In genomic region chr1:152466280-152466679, GRCm38 (mm10) we compare ENCODE assay signal across 14 mouse cellular contexts.
DNase-seq lines count a peak whose midpoint lies in the region; ATAC-seq and TF ChIP-seq lines count a peak whose summit lies in the region.
"Had no signal": no experiment of that assay in that cellular context is flagged by ENCODE, and none has a peak within 500 bp of the region (broad histone marks: within the 10 kb centered on the region; RNA-seq: fewer than 3 reads in every experiment).

No protein-coding gene starts in this region.

- no peak overlapping the region for H3K4me3 ChIP-seq in limb, embryonic 14.5 days (replicated peaks; ENCODE audit: low read length)
- no peak overlapping the region for H3K4me3 ChIP-seq in limb, embryonic 10.5 days
- H3K4me3 ChIP-seq: hindbrain, embryonic 15.5 days; neural tube, embryonic 12.5 days had no signal

- H3K36me3 ChIP-seq in limb, embryonic 14.5 days (ENCODE audit: control insufficient read depth, insufficient read depth, low read length): no peaks in the 10 kb centered on the region
- H3K36me3 ChIP-seq in limb, embryonic 10.5 days: no peaks in the 10 kb centered on the region
- H3K36me3 ChIP-seq: hindbrain, embryonic 15.5 days; neural tube, embryonic 12.5 days had no signal

- H3K9me3 ChIP-seq in limb, embryonic 14.5 days (ENCODE audit: control insufficient read depth, low read length): no peaks in the 10 kb centered on the region
- H3K9me3 ChIP-seq in limb, embryonic 10.5 days (replicated peaks): no peaks in the 10 kb centered on the region
- H3K9me3 ChIP-seq: hindbrain, embryonic 15.5 days; neural tube, embryonic 12.5 days had no signal

- no peak for TF ChIP-seq POLR2A in limb, embryonic 14.5 days (IDR thresholded peaks at IDR 0.05; ENCODE audit: borderline replicate concordance, extremely low read depth, insufficient read depth, insufficient read length)

- H3K4me2 ChIP-seq in limb, embryonic 14.5 days (replicated peaks; ENCODE audit: low read depth, low read length, severe bottlenecking): no peak overlapping the region
- H3K4me2 ChIP-seq: hindbrain, embryonic 15.5 days; neural tube, embryonic 12.5 days had no signal

- 30% methylated on average over 3 of the region's 3 CpGs for WGBS in limb, embryonic 14.5 days
- WGBS in limb, embryonic 10.5 days: 32% methylated on average over 3 of the region's 3 CpGs

- intact Hi-C loops in heart, postnatal 25 days (cut with DNase I): loop anchor here (5.0 kb wide), 1 partner anchor 41 kb away; no protein-coding TSS in a partner anchor

- H3K9ac ChIP-seq in limb, embryonic 14.5 days (ENCODE audit: low read depth, low read length, severe bottlenecking): no peak overlapping the region
- H3K9ac ChIP-seq: hindbrain, embryonic 15.5 days; neural tube, embryonic 12.5 days had no signal

- ATAC-seq in limb, embryonic 14.5 days (ENCODE audit: low FRiP score, low read depth): no peak
- ATAC-seq in activated CD4-positive, CD25-positive, alpha-beta regulatory T cell, adult 4 months: no peak

- peak; percentile 40 to 77 for DNase-seq in heart, adult 18-20 months
- DNase-seq in heart, postnatal 25 days (ENCODE audit: low spot score): no peak
- peak; percentile 29 for DNase-seq in limb, embryonic 14.5 days (ENCODE audit: low spot score)
- DNase-seq in limb, embryonic 10.5 days (ENCODE audit: low spot score): no peak
- DNase-seq in embryo, embryonic 10.5 days (ENCODE audit: low spot score): peak; percentile 20
- peak; percentile 58 for DNase-seq in heart, adult 9 months (ENCODE audit: low spot score in 2 of 2)
- DNase-seq in right cerebral cortex, postnatal 36 days (ENCODE audit: low spot score in 2 of 2): no peak
- DNase-seq: cerebellum, adult 9-10 months; lung, adult 18-20 months; right cerebral cortex, adult 18-20 months; thymus, adult 2 months had no signal

- 0 out of 2 replicates have a peak, but pooled peaks cover 6% of the 10 kb centered on the region for H3K4me1 ChIP-seq in limb, embryonic 14.5 days (ENCODE audit: control insufficient read depth, insufficient read depth, low read length)
- H3K4me1 ChIP-seq in limb, embryonic 10.5 days: no peaks in the 10 kb centered on the region
- H3K4me1 ChIP-seq: neural tube, embryonic 12.5 days had no signal

- H3K27ac ChIP-seq in limb, embryonic 14.5 days (replicated peaks; ENCODE audit: low read depth, low read length): no peak overlapping the region
- no peak overlapping the region for H3K27ac ChIP-seq in limb, embryonic 10.5 days
- H3K27ac ChIP-seq: hindbrain, embryonic 15.5 days; neural tube, embryonic 12.5 days had no signal

- H3K27me3 ChIP-seq in limb, embryonic 14.5 days (ENCODE audit: control insufficient read depth, insufficient read depth, low read length): no peaks in the 10 kb centered on the region
- H3K27me3 ChIP-seq in limb, embryonic 10.5 days (ENCODE audit: low read depth, poor library complexity, severe bottlenecking): no peaks in the 10 kb centered on the region
- H3K27me3 ChIP-seq: hindbrain, embryonic 15.5 days; neural tube, embryonic 12.5 days had no signal

Comparison
In these comparisons a context has a peak if more than half of its experiments do, and no peak if none do; other contexts are left out.
1. DNase-seq: peak in heart, adult 18-20 months (2 of 2), limb, embryonic 14.5 days (single experiment), embryo, embryonic 10.5 days (single experiment) and heart, adult 9 months (2 of 2); none in heart, postnatal 25 days (single experiment), limb, embryonic 10.5 days (single experiment) and right cerebral cortex, postnatal 36 days (0 of 2).